Mouse (Mus musculus): ENCODE measurements around the gene Edn1. TPM values are rescaled to one million over a fixed set of nuclear protein-coding genes. Genes with fewer than 3 reads are reported as not detected.

Gene Edn1
- polyA plus RNA-seq (2015; fragmentation: Nextera tagmentation; extraction: Ambion mirVana) = 6.1 and 10.6 TPM in 2 replicates

DNA sequence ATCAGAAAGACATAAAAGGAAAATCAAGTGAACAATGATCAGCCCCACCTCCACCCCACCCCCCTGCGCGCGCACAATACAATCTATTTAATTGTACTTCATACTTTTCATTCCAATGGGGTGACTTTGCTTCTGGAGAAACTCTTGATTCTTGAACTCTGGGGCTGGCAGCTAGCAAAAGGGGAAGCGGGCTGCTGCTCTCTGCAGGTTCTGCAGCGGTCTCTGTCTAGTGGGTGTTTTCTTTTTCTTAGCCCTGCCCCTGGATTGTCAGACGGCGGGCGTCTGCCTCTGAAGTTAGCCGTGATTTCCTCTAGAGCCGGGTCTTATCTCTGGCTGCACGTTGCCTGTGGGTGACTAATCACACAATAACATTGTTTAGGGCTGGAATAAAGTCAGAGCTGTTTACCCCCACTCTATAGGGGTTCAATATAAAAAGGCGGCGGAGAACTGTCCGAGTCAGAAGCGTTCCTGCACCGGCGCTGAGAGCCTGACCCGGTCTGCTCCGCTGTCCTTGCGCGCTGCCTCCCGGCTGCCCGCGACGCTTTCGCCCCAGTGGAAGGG is at the start of gene Edn1:
Gene Edn1 (plus strand): TSS at position 316 of the 561 bp plus-strand sequence.
- H3K4me1 ChIP-seq (ENCODE audit: insufficient read depth, low read depth, low read length) = peaks cover 10% of the 10 kb centered on the region; the same call in 1 of the 2 replicates
- H3K27me3 ChIP-seq (replicated peaks; ENCODE audit: insufficient read depth, low read length) = no peaks in the 10 kb centered on the region
- DNase-seq (ENCODE audit: low spot score) = peak; percentile 85
- no peaks in the 10 kb centered on the region for H3K36me3 ChIP-seq (ENCODE audit: insufficient read depth, low read length)
- H3K9me3 ChIP-seq (ENCODE audit: low read length) = no peaks in the 10 kb centered on the region
- H3K4me2 ChIP-seq (replicated peaks; ENCODE audit: low read depth, low read length) = peak within 1 kb of the TSS; percentile 68
- under 1% methylated on average over 25 of the region's 26 CpGs for WGBS
- H3K27ac ChIP-seq (ENCODE audit: low read length) = peak within 1 kb of the TSS; percentile 55; the same call in 1 of the 2 replicates
- TF ChIP-seq CTCF (IDR thresholded peaks at IDR 0.05) = no peak
- TF ChIP-seq EP300 (IDR thresholded peaks at IDR 0.05) = peak; percentile 90
- peak within 1 kb of the TSS; percentile 50 for H3K4me3 ChIP-seq (ENCODE audit: low read depth, low read length)
- peak within 1 kb of the TSS; percentile 43 for H3K9ac ChIP-seq (replicated peaks; ENCODE audit: low read depth)
- peak; percentile 84 for ATAC-seq

DNA sequence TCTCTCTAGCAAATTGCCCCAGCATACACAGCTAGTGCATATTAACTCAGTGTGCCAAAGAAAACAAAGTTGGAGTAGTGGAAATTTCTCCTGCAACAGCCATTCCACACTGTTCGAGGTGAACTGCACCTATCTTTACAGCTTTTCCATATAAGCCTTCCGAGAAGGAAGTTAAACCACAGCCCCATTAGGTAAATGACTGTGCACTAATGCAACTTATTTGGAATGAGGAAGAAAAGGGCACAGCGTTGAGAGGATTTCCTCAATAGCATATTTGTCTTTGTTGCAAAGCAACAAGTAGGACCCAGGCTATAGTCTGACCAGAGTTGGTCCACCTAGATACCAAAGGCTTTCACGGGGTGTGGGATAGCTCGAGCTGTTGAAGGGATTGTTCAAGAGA is 47.5 kb upstream of the Edn1 start:
- no peak overlapping the region for H3K9ac ChIP-seq (replicated peaks; ENCODE audit: low read depth)
- ATAC-seq (peak; percentile 39), DNase-seq (ENCODE audit: low spot score) (peak; percentile 71)
- H3K27me3 ChIP-seq (replicated peaks; ENCODE audit: insufficient read depth, low read length) = no peaks in the 10 kb centered on the region
- no peak overlapping the region for H3K4me3 ChIP-seq (ENCODE audit: low read depth, low read length)
- no peaks in the 10 kb centered on the region for H3K4me1 ChIP-seq (ENCODE audit: insufficient read depth, low read depth, low read length)
- H3K27ac ChIP-seq (ENCODE audit: low read length) = no peak overlapping the region
- TF ChIP-seq EP300 (IDR thresholded peaks at IDR 0.05) = peak; percentile 58; the same call in 1 of the 2 replicates
- no peak for TF ChIP-seq CTCF (IDR thresholded peaks at IDR 0.05)
- WGBS = 55% methylated on average over 5 of the region's 5 CpGs
- no peaks in the 10 kb centered on the region for H3K36me3 ChIP-seq (ENCODE audit: insufficient read depth, low read length)
- no peaks in the 10 kb centered on the region for H3K9me3 ChIP-seq (ENCODE audit: low read length)
- no peak overlapping the region for H3K4me2 ChIP-seq (replicated peaks; ENCODE audit: low read depth, low read length)

DNA sequence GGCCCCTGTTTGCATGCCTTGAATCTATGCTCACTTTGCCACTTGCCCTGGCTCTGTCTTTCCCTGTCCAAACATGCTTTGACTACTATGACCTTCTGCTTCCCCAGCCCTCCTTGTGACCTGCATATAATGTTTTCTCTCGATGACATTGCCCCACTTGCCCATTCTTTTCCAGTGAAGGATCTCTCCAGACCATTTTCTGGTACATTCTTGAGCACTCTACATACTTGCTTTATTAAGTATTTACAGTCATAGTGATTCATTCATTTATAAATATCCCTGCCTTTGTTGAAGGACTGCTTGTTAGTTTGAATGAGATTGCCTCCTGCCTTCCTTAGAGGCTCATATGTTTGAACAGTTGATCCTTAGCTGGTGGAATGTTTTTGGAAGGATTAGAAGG is 46.2 kb upstream of the Edn1 start:
- H3K27me3 ChIP-seq (replicated peaks; ENCODE audit: insufficient read depth, low read length) = no peaks in the 10 kb centered on the region
- DNase-seq (ENCODE audit: low spot score) (peak; percentile 77), ATAC-seq (peak; percentile 87)
- H3K27ac ChIP-seq (ENCODE audit: low read length) = peak overlapping the region; percentile 27; the same call in 1 of the 2 replicates
- no peaks in the 10 kb centered on the region for H3K4me1 ChIP-seq (ENCODE audit: insufficient read depth, low read depth, low read length)
- no peak overlapping the region for H3K9ac ChIP-seq (replicated peaks; ENCODE audit: low read depth)
- H3K9me3 ChIP-seq (ENCODE audit: low read length) = no peaks in the 10 kb centered on the region
- TF ChIP-seq CTCF (IDR thresholded peaks at IDR 0.05) = no peak
- TF ChIP-seq EP300 (IDR thresholded peaks at IDR 0.05) = peak; percentile 96
- H3K4me2 ChIP-seq (replicated peaks; ENCODE audit: low read depth, low read length) = no peak overlapping the region
- H3K4me3 ChIP-seq (ENCODE audit: low read depth, low read length) = no peak overlapping the region
- no peaks in the 10 kb centered on the region for H3K36me3 ChIP-seq (ENCODE audit: insufficient read depth, low read length)
- 35% methylated on average over 1 of the region's 1 CpGs for WGBS

DNA sequence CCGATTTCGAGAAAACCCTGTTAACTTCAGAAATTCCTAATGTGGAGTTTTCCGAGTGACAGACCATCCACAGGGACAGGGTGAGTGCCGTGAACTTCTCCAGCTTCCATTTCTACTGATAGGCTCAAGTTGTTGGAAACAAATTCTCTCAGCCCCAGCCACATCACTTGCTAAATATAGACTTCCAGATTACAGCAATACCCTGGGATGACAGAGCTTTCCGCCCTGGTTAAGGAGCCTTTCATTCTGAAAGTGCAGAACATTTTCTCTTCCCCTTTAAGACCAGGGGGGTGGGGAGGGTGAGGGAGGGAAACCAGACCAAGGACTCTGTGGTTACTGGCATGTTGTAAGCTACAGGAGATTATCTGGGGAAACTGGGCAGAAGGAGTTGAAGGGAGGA is 42.9 kb upstream of the Edn1 start:
- DNase-seq (ENCODE audit: low spot score) (peak; percentile 49), ATAC-seq (no peak)
- no peaks in the 10 kb centered on the region for H3K9me3 ChIP-seq (ENCODE audit: low read length)
- H3K27me3 ChIP-seq (replicated peaks; ENCODE audit: insufficient read depth, low read length) = no peaks in the 10 kb centered on the region
- TF ChIP-seq EP300 (IDR thresholded peaks at IDR 0.05) = no peak
- TF ChIP-seq CTCF (IDR thresholded peaks at IDR 0.05) = no peak
- H3K9ac ChIP-seq (replicated peaks; ENCODE audit: low read depth) = no peak overlapping the region
- no peak overlapping the region for H3K4me3 ChIP-seq (ENCODE audit: low read depth, low read length)
- WGBS = 67% methylated on average over 5 of the region's 5 CpGs
- H3K27ac ChIP-seq (ENCODE audit: low read length) = no peak overlapping the region
- H3K4me2 ChIP-seq (replicated peaks; ENCODE audit: low read depth, low read length) = no peak overlapping the region
- no peaks in the 10 kb centered on the region for H3K36me3 ChIP-seq (ENCODE audit: insufficient read depth, low read length)
- H3K4me1 ChIP-seq (ENCODE audit: insufficient read depth, low read depth, low read length) = no peaks in the 10 kb centered on the region

DNA sequence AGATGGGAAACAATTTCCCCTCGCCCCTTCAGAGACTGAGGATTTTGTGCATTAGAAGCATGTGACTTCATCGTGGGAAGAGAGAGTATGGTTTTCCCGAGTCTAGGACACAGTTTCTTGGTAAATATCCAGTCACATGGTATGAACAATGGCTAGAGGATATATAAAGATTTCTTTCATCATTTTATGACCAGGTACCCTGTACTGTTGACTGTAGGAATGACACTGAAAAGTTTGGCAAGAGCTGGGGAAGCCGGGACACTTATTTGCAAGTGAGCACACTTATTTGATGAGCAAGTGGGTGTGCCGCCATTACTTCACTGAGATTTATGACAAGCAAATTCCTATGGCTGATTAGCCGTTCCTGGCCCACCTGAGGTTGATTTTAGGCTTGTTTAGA is 40.6 kb upstream of the Edn1 start:
- Histone ChIP-seq H3K4me2 (replicated peaks; ENCODE audit: low read depth, low read length) (no peak overlapping the region), H3K27ac (ENCODE audit: low read length) (no peak overlapping the region), H3K4me1 (ENCODE audit: insufficient read depth, low read depth, low read length) (no peaks in the 10 kb centered on the region), H3K9ac (replicated peaks; ENCODE audit: low read depth) (no peak overlapping the region), H3K4me3 (ENCODE audit: low read depth, low read length) (no peak overlapping the region), H3K9me3 (ENCODE audit: low read length) (no peaks in the 10 kb centered on the region), H3K36me3 (ENCODE audit: insufficient read depth, low read length) (no peaks in the 10 kb centered on the region), H3K27me3 (replicated peaks; ENCODE audit: insufficient read depth, low read length) (no peaks in the 10 kb centered on the region)
- ATAC-seq (no peak), DNase-seq (ENCODE audit: low spot score) (no peak)
- TF ChIP-seq EP300 (IDR thresholded peaks at IDR 0.05) = no peak
- TF ChIP-seq CTCF (IDR thresholded peaks at IDR 0.05) = no peak
- 84% methylated on average over 6 of the region's 6 CpGs for WGBS

DNA sequence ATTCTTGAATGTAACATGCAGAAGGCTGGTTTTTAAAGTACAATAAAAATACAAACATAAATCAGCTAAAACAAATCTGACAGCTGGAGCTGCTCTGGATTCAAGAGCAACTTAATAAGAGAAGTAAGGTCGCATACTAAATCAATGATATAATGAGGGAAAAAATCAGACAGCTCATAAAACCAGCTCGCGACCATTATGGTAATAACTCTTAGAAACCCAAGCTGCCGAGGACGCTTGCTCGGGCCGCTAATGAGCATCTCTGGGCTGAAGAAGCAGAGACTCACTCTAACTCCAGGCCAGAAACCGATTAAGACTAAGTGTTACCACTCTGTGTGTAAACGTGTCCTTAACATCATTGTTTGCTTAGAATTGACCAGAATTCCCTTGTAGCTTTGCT is 31.2 kb upstream of the Edn1 start:
- H3K9ac ChIP-seq (replicated peaks; ENCODE audit: low read depth) = no peak overlapping the region
- TF ChIP-seq CTCF (IDR thresholded peaks at IDR 0.05) (no peak), EP300 (IDR thresholded peaks at IDR 0.05) (no peak)
- WGBS = 73% methylated on average over 9 of the region's 9 CpGs
- H3K4me3 ChIP-seq (ENCODE audit: low read depth, low read length) = no peak overlapping the region
- no peak for ATAC-seq
- H3K4me1 ChIP-seq (ENCODE audit: insufficient read depth, low read depth, low read length) = no peaks in the 10 kb centered on the region
- no peaks in the 10 kb centered on the region for H3K36me3 ChIP-seq (ENCODE audit: insufficient read depth, low read length)
- DNase-seq (ENCODE audit: low spot score) = no peak
- no peak overlapping the region for H3K27ac ChIP-seq (ENCODE audit: low read length)
- no peaks in the 10 kb centered on the region for H3K9me3 ChIP-seq (ENCODE audit: low read length)
- H3K4me2 ChIP-seq (replicated peaks; ENCODE audit: low read depth, low read length) = no peak overlapping the region
- H3K27me3 ChIP-seq (replicated peaks; ENCODE audit: insufficient read depth, low read length) = no peaks in the 10 kb centered on the region
